Mouse (Mus musculus): ENCODE measurements around the gene Rnf115. TPM values are rescaled to one million over a fixed set of nuclear protein-coding genes. Genes with fewer than 3 reads are reported as not detected.
"Not testable (repeated sequence)": the region's sequence is repeated elsewhere in the genome, so short reads cannot be mapped to it uniquely, and the experiment has no call there.

Gene Rnf115
- polyA plus RNA-seq (2016; fragmentation: Nextera tagmentation; extraction: Ambion mirVana), result 64.3 and 69.8 TPM in 2 replicates

DNA sequence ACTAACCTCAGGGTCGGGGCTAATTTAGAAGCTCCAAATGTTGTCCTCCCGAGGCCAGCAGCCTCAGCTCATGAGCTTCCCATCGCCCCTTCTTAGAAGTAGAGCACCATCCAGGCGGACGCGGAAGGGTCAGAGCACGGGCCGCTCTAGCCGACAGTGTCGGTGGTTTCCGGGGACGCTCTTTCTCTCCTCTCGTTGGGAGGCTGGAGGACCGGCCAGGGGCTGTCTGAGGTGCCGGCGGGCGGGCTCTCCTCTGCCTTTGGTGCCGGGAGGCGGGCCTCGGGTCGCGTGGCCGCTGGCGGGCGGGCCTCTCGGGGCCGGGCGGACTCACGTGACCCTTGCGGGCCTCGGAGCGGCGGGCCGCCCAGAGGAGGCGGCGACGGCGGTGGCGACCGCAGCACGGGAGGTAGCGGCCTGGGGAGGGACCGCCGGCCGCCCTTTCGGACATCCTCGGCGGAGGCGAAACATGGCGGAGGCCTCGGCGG is at the start of gene Rnf115, which contains the start of gene Polr3c:
Gene Rnf115, plus strand, starts transcription at position 322 of the 485 bp plus-strand sequence.
Gene Polr3c, minus strand, starts transcription at position 286 of the 485 bp plus-strand sequence.
- no peaks in the 10 kb centered on the region for H3K27me3 ChIP-seq (ENCODE audit: low read depth, poor library complexity, severe bottlenecking)
- peak within 1 kb of the TSS; percentile 96 for H3K4me3 ChIP-seq
- no peaks in the 10 kb centered on the region for H3K9me3 ChIP-seq (replicated peaks)
- peak within 1 kb of the TSS; percentile 94 for H3K27ac ChIP-seq
- peak; percentile 96 for DNase-seq (ENCODE audit: low spot score)
- peaks cover 23% of the 10 kb centered on the region for H3K4me1 ChIP-seq
- H3K36me3 ChIP-seq, result peaks cover 29% of the 10 kb centered on the region
- WGBS, result under 1% methylated on average over 52 of the region's 52 CpGs

DNA sequence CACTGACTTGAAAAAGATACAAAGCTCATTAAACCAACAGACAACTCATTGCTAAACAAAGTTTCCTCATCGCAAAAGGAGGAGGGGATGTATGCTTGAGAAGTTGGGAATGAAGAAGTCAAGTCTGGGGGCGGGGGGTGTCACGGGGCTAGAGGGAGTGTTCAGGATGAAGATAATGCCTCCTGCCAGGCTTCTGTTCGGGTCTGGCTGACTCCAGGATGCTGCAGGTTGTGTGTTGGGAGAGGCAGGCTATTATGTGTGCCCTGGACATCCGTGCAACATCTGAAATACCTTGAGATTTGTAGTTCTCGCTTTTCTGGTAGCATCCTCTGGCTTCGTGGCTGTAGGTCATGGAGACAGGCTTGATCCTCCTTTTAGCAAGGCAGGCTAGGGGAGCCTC is 49.0 kb upstream of the Rnf115 start:
- no peaks in the 10 kb centered on the region for H3K36me3 ChIP-seq
- peaks cover 23% of the 10 kb centered on the region for H3K4me1 ChIP-seq
- H3K9me3 ChIP-seq (replicated peaks), result no peaks in the 10 kb centered on the region
- DNase-seq (ENCODE audit: low spot score), result no peak
- no peak overlapping the region for H3K27ac ChIP-seq
- 76% methylated on average over 7 of the region's 7 CpGs for WGBS
- H3K27me3 ChIP-seq (ENCODE audit: low read depth, poor library complexity, severe bottlenecking), result peaks cover 59% of the 10 kb centered on the region
- H3K4me3 ChIP-seq, result no peak overlapping the region

DNA sequence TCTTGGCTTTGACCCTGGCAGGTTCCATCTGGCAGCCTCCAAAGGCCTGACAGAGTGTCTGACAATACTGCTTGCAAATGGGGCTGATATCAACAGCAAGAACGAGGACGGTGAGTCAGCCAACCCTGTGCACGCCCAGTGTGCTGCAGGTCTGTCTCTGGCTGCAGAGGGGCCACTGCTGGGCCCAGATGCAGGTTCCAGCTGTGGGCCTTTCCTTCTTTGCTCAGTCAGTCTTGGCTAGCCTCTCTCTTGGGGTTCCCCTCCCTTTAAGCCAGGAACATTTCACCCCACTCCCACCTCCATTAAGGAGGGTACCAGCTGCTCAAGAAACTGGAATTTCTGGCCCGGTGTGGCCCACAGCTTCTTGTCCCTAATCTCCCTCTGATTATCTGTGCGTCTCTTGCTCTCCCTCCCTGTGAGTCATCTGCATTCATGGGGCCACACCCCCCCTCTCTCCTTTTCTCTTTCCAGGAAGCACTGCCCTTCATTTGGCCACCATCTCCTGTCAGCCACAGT is 48.2 kb upstream of the Rnf115 start:
- Histone ChIP-seq H3K27ac (no peak overlapping the region), H3K27me3 (ENCODE audit: low read depth, poor library complexity, severe bottlenecking) (peaks cover 67% of the 10 kb centered on the region), H3K36me3 (no peaks in the 10 kb centered on the region), H3K4me3 (no peak overlapping the region), H3K9me3 (replicated peaks) (no peaks in the 10 kb centered on the region), H3K4me1 (peaks cover 19% of the 10 kb centered on the region)
- no peak for DNase-seq (ENCODE audit: low spot score)
- 28% methylated on average over 5 of the region's 5 CpGs for WGBS

DNA sequence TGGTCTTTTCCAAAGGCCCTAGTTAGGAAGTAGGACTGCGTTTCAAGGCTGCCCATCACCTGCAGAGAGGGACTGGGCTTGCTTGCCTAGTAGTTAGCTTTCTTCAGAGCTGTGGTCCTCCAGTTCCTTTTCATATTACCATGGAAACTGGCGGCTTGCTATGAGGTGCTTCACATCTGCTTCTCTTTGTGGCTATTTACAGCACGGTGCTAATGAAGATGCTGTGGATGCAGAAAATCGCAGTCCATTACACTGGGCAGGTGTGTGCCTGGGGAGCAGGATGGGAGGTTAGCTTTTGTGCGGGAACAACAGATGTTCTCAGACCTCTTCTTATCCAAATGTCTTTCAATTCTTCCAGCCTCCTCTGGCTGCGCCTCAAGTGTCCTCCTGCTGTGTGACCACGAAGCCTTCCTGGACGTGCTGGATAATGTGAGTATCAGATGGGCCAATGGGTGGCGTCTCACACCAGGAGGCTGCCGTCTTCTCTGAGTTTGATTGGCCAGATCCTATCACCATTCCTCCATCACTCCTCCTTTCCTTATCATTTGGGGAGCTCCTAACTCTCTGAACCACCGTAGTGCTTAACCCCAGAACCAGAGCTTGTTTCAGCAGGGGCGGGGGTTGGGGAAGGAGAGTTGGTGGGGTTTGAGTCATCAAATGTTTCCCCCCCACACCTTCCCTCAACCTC is 47.1 kb upstream of the Rnf115 start:
- 17% methylated on average over 12 of the region's 12 CpGs for WGBS
- Histone ChIP-seq H3K4me3 (no peak overlapping the region), H3K36me3 (no peaks in the 10 kb centered on the region), H3K4me1 (peaks cover 19% of the 10 kb centered on the region), H3K9me3 (replicated peaks) (no peaks in the 10 kb centered on the region), H3K27me3 (ENCODE audit: low read depth, poor library complexity, severe bottlenecking) (peaks cover 78% of the 10 kb centered on the region), H3K27ac (no peak overlapping the region)
- DNase-seq (ENCODE audit: low spot score), result no peak

DNA sequence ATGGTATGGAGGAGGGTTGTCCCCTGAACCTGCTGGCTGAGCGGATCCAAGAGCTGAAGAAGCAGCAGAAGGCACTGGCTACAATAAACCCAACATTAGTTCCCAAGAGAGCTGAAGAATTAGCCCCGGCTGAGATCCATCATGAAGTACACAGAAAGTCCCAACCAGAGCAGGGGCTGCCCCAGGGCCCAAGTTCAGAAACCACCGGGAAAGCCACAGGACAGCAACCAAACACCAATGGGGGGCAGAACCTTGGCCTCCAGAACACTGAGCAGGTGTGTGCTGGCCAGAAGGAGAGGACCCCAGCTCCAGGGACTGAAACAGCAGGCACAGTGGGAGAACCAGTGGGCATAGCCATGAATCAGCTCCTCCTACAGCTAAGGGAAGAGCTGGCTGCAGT is 44.0 kb upstream of the Rnf115 start:
- H3K27ac ChIP-seq, result no peak overlapping the region
- H3K9me3 ChIP-seq (replicated peaks), result no peaks in the 10 kb centered on the region
- H3K27me3 ChIP-seq (ENCODE audit: low read depth, poor library complexity, severe bottlenecking), result peaks cover 81% of the 10 kb centered on the region
- WGBS, result 83% methylated on average over 3 of the region's 3 CpGs
- DNase-seq (ENCODE audit: low spot score), result no peak
- H3K4me1 ChIP-seq, result peaks cover 13% of the 10 kb centered on the region
- H3K36me3 ChIP-seq, result no peaks in the 10 kb centered on the region
- no peak overlapping the region for H3K4me3 ChIP-seq

DNA sequence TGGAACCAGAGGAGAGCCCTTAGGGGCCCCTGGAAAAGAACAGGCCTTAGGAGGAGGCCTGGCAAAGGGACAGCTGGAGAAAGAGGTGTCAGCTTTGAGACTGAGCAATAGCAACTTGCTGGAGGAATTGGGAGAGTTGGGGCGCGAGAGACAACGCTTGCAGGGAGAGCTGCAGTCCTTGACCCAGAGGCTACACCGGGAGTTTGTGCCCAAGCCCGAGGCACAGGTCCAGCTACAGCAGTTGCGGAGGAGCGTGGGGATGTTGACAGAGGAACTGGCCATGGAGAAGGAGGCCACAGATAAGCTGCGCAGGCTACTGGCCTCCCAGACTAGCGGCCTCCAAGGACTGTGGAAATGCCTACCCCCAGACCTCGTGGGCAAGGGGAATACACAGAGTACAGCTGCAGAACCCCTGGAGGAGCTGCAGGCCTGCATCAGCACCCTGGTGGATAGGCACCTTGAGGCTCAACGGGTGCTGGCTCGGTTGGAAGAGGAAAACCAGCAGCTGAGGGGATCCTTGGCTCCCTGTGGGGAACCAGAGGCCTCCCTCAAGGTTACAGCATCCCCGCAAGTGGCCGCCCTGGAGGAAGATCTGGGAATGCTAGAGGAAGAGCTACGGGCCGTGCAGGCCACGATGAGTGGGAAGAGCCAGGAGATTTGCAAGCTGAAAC is 43.2 kb upstream of the Rnf115 start:
- H3K4me1 ChIP-seq, result peaks cover 16% of the 10 kb centered on the region
- no peaks in the 10 kb centered on the region for H3K9me3 ChIP-seq (replicated peaks)
- H3K27me3 ChIP-seq (ENCODE audit: low read depth, poor library complexity, severe bottlenecking), result peaks cover 81% of the 10 kb centered on the region
- peak overlapping the region; percentile 14; the same call in 1 of the 2 replicates for H3K27ac ChIP-seq
- H3K4me3 ChIP-seq, result peak overlapping the region; percentile 42
- 50% methylated on average over 17 of the region's 17 CpGs for WGBS
- H3K36me3 ChIP-seq, result no peaks in the 10 kb centered on the region
- DNase-seq (ENCODE audit: low spot score), result no peak

DNA sequence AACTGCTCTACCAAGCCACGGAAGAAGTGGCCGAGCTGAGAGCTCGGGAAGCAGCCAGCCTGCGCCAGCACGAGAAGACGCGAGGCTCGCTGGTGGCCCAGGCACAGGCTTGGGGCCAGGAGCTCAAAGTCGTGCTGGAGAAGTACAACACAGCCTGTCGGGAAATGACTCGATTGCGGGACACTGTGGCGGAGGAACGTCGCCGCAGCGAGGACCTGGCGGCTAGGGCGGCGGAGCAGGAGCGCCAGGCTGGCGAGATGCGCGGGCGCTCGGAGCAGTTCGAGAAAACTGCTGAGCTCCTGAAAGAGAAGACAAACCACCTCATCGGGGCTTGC is 42.7 kb upstream of the Rnf115 start:
- 19% methylated on average over 28 of the region's 28 CpGs for WGBS
- Histone ChIP-seq H3K36me3 (no peaks in the 10 kb centered on the region), H3K27ac (peak overlapping the region; percentile 14), H3K4me1 (peaks cover 16% of the 10 kb centered on the region), H3K4me3 (peak overlapping the region; percentile 42), H3K9me3 (replicated peaks) (no peaks in the 10 kb centered on the region), H3K27me3 (ENCODE audit: low read depth, poor library complexity, severe bottlenecking) (peaks cover 81% of the 10 kb centered on the region)
- DNase-seq (ENCODE audit: low spot score), result peak; percentile 59

DNA sequence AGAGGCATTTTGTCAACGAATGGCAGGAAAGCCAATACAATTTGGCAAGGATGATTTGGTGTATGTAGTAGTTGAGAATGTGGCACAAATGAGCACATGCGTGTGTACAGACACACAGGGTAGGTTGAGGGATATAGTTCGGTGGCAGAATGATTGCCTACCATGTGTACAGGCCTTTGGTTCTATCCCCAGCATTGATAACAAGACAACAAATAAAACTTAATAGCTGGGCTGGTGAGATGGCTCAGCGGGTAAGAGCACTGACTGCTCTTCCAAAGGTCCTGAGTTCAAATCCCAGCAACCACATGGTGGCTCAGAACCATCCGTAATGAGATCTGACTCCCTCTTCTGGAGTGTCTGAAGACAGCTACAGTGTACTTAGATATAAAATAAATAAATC is 41.4 kb upstream of the Rnf115 start:
- not testable (repeated sequence) for DNase-seq (ENCODE audit: low spot score); H3K36me3 ChIP-seq; H3K9me3 ChIP-seq (replicated peaks); H3K4me3 ChIP-seq; H3K27ac ChIP-seq
- H3K4me1 ChIP-seq, result peaks cover 10% of the 10 kb centered on the region
- WGBS, result 93% methylated on average over 5 of the region's 5 CpGs
- peaks cover 72% of the 10 kb centered on the region for H3K27me3 ChIP-seq (ENCODE audit: low read depth, poor library complexity, severe bottlenecking)

DNA sequence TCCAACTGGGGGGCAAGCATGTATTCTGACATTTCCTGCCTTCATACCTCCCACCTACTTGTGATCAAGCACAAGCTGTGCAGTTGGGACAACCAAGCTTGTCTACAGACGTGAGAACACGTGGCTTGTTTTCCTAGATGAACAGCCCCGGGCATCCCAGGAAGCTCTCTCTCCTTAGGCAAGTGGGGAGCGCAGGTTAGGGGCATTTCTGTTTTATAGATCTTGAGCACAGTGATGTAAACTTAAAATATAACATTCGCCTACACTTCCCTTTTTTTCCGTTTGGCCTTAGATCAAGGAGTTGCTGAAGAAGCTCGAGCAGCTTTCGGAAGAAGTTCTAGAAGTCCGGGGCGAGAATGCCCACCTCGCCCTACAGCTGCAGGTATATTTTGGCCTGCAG is 38.6 kb upstream of the Rnf115 start:
- no peaks in the 10 kb centered on the region for H3K9me3 ChIP-seq (replicated peaks)
- DNase-seq (ENCODE audit: low spot score), result no peak
- peaks cover 44% of the 10 kb centered on the region for H3K27me3 ChIP-seq (ENCODE audit: low read depth, poor library complexity, severe bottlenecking)
- H3K4me1 ChIP-seq, result peaks cover 16% of the 10 kb centered on the region
- no peak overlapping the region for H3K27ac ChIP-seq
- no peaks in the 10 kb centered on the region for H3K36me3 ChIP-seq
- WGBS, result 80% methylated on average over 11 of the region's 11 CpGs
- no peak overlapping the region for H3K4me3 ChIP-seq

DNA sequence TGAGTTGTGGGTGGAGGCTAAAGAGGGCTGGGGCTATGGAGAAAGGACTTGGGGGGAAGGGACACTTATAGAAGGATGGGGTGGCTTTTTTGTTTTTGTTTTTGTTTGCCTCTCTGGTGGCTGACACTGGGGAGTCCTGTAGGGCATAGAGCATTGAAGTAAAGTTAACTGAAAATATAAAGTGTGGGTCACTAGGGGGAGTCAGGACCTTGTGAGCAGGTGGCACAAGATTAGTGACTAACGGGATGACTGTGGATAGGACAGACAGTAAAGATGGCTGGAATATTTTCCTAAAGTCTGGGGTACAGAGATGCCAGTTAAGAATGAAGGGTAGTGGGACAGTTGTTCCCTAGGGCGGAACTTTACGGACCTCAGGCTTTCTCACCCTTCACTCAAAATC is 37.2 kb upstream of the Rnf115 start:
- peaks cover 9% of the 10 kb centered on the region for H3K4me1 ChIP-seq
- H3K27me3 ChIP-seq (ENCODE audit: low read depth, poor library complexity, severe bottlenecking), result peaks cover 30% of the 10 kb centered on the region
- H3K36me3 ChIP-seq, result no peaks in the 10 kb centered on the region
- 65% methylated on average over 3 of the region's 3 CpGs for WGBS
- DNase-seq (ENCODE audit: low spot score), result no peak
- H3K9me3 ChIP-seq (replicated peaks), result no peaks in the 10 kb centered on the region
- H3K27ac ChIP-seq, result no peak overlapping the region
- no peak overlapping the region for H3K4me3 ChIP-seq

DNA sequence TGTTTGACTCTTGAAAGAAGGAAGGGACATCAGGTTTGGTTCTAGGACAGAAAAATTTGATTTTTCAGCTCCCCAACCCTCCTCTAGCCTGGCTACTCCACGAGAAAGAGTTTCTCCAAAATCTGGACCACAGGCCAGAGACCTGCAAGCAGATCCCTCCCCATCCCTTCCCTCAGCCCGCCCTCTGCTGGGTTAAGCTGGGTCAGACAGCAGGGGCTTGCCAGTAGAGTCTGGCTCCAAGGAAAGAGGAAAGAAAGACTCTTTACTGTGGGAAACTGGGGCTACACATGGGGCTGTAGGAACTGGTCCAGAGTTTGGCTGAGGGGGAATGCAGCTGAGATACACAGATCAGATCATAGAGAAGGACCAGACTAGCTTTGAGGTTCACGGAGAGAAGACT is 35.0 kb upstream of the Rnf115 start:
- no peak for DNase-seq (ENCODE audit: low spot score)
- Histone ChIP-seq H3K36me3 (no peaks in the 10 kb centered on the region), H3K4me1 (peaks cover 20% of the 10 kb centered on the region), H3K4me3 (no peak overlapping the region), H3K9me3 (replicated peaks) (no peaks in the 10 kb centered on the region), H3K27me3 (ENCODE audit: low read depth, poor library complexity, severe bottlenecking) (peaks cover 17% of the 10 kb centered on the region), H3K27ac (peak overlapping the region; percentile 58; the same call in 1 of the 2 replicates)
- WGBS, result 16% methylated on average over 3 of the region's 3 CpGs

DNA sequence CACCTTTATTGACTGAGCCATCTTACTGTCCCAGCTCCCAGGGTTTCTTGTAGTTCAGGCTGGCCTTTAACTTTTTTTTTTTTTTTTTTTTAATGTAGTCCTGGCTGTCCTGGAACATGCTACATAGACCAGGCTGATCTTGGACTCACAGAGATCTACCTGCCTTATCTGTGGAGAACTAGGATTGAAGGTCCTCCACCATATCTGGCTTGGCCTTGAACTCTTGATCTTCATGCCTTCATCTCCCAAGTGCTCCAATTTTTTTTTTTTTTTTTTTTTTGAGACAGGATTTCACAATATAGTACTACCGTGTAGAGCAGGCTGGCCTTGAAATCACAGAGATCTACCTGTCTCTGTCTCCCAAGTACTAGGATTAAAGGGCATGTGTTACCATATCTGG is 33.9 kb upstream of the Rnf115 start:
- Histone ChIP-seq H3K4me3 (no peak overlapping the region), H3K36me3 (no peaks in the 10 kb centered on the region), H3K9me3 (replicated peaks) (no peaks in the 10 kb centered on the region), H3K27ac (no peak overlapping the region), H3K27me3 (ENCODE audit: low read depth, poor library complexity, severe bottlenecking) (peaks cover 16% of the 10 kb centered on the region), H3K4me1 (peaks cover 28% of the 10 kb centered on the region)
- no peak for DNase-seq (ENCODE audit: low spot score)
- WGBS, result 89% methylated on average over 1 of the region's 1 CpGs

DNA sequence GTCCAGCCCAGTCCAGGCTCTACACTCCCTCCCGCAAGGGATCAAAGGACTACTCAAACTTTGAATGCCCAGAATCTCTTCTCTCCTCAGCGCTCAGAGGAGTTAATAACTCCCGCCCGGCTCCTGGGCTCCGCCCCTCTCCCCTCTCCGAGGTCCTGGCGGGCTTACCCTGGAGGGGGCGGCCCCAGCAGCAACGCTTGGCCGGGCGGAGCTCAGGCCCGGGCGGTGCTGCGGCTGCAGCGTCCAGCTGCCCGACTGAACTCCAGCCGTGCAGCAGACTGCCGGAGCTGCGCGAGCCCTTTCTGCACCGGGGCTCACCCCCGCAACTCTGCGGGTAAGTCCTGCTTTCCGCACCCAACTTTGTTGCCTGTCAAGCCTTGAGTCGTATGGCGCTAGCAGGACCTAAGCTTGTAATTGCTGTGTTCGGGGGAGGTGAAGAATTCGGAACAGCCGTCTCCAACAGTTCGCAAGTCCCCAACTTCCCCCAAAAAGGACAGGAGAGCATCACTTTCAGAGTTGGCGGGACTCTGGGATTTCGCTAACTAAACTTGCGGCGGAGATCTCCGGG is 31.2 kb upstream of the Rnf115 start, which contains the start of gene Pias3:
Gene Pias3, plus strand, starts transcription at position 187 of the 568 bp plus-strand sequence.
- Histone ChIP-seq H3K4me1 (peaks cover 38% of the 10 kb centered on the region), H3K36me3 (peaks cover 21% of the 10 kb centered on the region)

More for the DNA sequence above, 31.2 kb upstream of the Rnf115 start, which contains the start of gene Pias3:
- peak; percentile 85 for DNase-seq (ENCODE audit: low spot score)
- peak within 1 kb of the TSS; percentile 98 for H3K27ac ChIP-seq
- WGBS, result under 1% methylated on average over 35 of the region's 35 CpGs
- peak within 1 kb of the TSS; percentile 95 for H3K4me3 ChIP-seq
- H3K9me3 ChIP-seq (replicated peaks), result no peaks in the 10 kb centered on the region
- H3K27me3 ChIP-seq (ENCODE audit: low read depth, poor library complexity, severe bottlenecking), result no peaks in the 10 kb centered on the region

Data from limb, embryonic 10.5 days (tissue).